Mouse (Mus musculus): Measurements from ENCODE around the gene Glis2. TPM values are rescaled to one million over a fixed set of nuclear protein-coding genes. Genes with fewer than 3 reads are reported as not detected.

Glis2 gene
- polyA plus RNA-seq, 1 experiment from 2014 or later: 26.3 TPM

- H3K4me3 ChIP-seq (replicated peaks): no peak overlapping the region
- no peak overlapping the region for H3K27ac ChIP-seq
- peaks cover 3% of the 10 kb centered on the region; the same call in 1 of the 2 replicates for H3K27me3 ChIP-seq
- 86% methylated on average over 4 of the region's 4 CpGs for WGBS
- no peak for ATAC-seq
- peaks cover 26% of the 10 kb centered on the region for H3K36me3 ChIP-seq
- no peak overlapping the region for H3K4me2 ChIP-seq (replicated peaks)
- peaks cover 34% of the 10 kb centered on the region for H3K4me1 ChIP-seq (replicated peaks)
- no peak overlapping the region for H3K9ac ChIP-seq (replicated peaks)
- no peaks in the 10 kb centered on the region for H3K9me3 ChIP-seq
These were observed 51.4 kb downstream of the Glis2 start for GRCm38 (mm10) chr16:4645867-4646266.

GRCm38 (mm10) chr16:4646831-4647230 is 52.3 kb downstream of the Glis2 start:
- Histone ChIP-seq H3K9me3 (no peaks in the 10 kb centered on the region), H3K9ac (replicated peaks) (no peak overlapping the region), H3K27ac (no peak overlapping the region), H3K4me1 (replicated peaks) (peaks cover 29% of the 10 kb centered on the region), H3K36me3 (peaks cover 32% of the 10 kb centered on the region), H3K4me3 (replicated peaks) (no peak overlapping the region), H3K27me3 (no peaks in the 10 kb centered on the region), H3K4me2 (replicated peaks) (no peak overlapping the region)
- ATAC-seq: no peak
- 86% methylated on average over 4 of the region's 4 CpGs for WGBS

- Histone ChIP-seq H3K4me3 (replicated peaks) (no peak overlapping the region), H3K27ac (no peak overlapping the region), H3K27me3 (no peaks in the 10 kb centered on the region), H3K9ac (replicated peaks) (no peak overlapping the region), H3K4me2 (replicated peaks) (no peak overlapping the region), H3K36me3 (peaks cover 41% of the 10 kb centered on the region), H3K9me3 (no peaks in the 10 kb centered on the region), H3K4me1 (replicated peaks) (peaks cover 20% of the 10 kb centered on the region)
- WGBS: 82% methylated on average over 13 of the region's 13 CpGs
- ATAC-seq: no peak
These were observed 53.2 kb downstream of the Glis2 start for GRCm38 (mm10) chr16:4647651-4648141.

- Histone ChIP-seq H3K27me3 (no peaks in the 10 kb centered on the region), H3K9me3 (no peaks in the 10 kb centered on the region), H3K4me1 (replicated peaks) (peaks cover 12% of the 10 kb centered on the region), H3K4me3 (replicated peaks) (no peak overlapping the region), H3K27ac (no peak overlapping the region), H3K36me3 (peaks cover 48% of the 10 kb centered on the region), H3K9ac (replicated peaks) (no peak overlapping the region), H3K4me2 (replicated peaks) (no peak overlapping the region)
- 80% methylated on average over 28 of the region's 28 CpGs for WGBS
- no peak for ATAC-seq
These were observed 54.0 kb downstream of the Glis2 start for GRCm38 (mm10) chr16:4648416-4649023.

- no peak overlapping the region for H3K27ac ChIP-seq
- H3K27me3 ChIP-seq: no peaks in the 10 kb centered on the region
- H3K4me2 ChIP-seq (replicated peaks): no peak overlapping the region
- H3K4me3 ChIP-seq (replicated peaks): no peak overlapping the region
- 89% methylated on average over 5 of the region's 5 CpGs for WGBS
- ATAC-seq: no peak
- H3K4me1 ChIP-seq (replicated peaks): peaks cover 5% of the 10 kb centered on the region
- no peak overlapping the region for H3K9ac ChIP-seq (replicated peaks)
- H3K36me3 ChIP-seq: peaks cover 43% of the 10 kb centered on the region
- no peaks in the 10 kb centered on the region for H3K9me3 ChIP-seq
These were observed 54.7 kb downstream of the Glis2 start for GRCm38 (mm10) chr16:4649211-4649610.

GRCm38 (mm10) chr16:4649692-4650091 is 55.2 kb downstream of the Glis2 start:
- Histone ChIP-seq H3K27ac (no peak overlapping the region), H3K4me3 (replicated peaks) (no peak overlapping the region), H3K27me3 (no peaks in the 10 kb centered on the region), H3K9ac (replicated peaks) (no peak overlapping the region), H3K9me3 (no peaks in the 10 kb centered on the region), H3K4me1 (replicated peaks) (peaks cover under 1% of the 10 kb centered on the region; the same call in 1 of the 2 replicates), H3K4me2 (replicated peaks) (no peak overlapping the region), H3K36me3 (peaks cover 45% of the 10 kb centered on the region)
- ATAC-seq: no peak
- 90% methylated on average over 11 of the region's 11 CpGs for WGBS

GRCm38 (mm10) chr16:4650161-4650560 is 55.6 kb downstream of the Glis2 start:
- Histone ChIP-seq H3K36me3 (peaks cover 50% of the 10 kb centered on the region), H3K9me3 (no peaks in the 10 kb centered on the region), H3K4me3 (replicated peaks) (no peak overlapping the region), H3K9ac (replicated peaks) (no peak overlapping the region), H3K4me1 (replicated peaks) (peaks cover 5% of the 10 kb centered on the region), H3K4me2 (replicated peaks) (no peak overlapping the region), H3K27me3 (no peaks in the 10 kb centered on the region), H3K27ac (no peak overlapping the region)
- ATAC-seq: no peak
- WGBS: 94% methylated on average over 3 of the region's 3 CpGs

GRCm38 (mm10) chr16:4651081-4651480 is 56.6 kb downstream of the Glis2 start:
- H3K4me2 ChIP-seq (replicated peaks): no peak overlapping the region
- no peak overlapping the region for H3K4me3 ChIP-seq (replicated peaks)
- H3K27me3 ChIP-seq: no peaks in the 10 kb centered on the region
- H3K4me1 ChIP-seq (replicated peaks): peaks cover 15% of the 10 kb centered on the region
- no peak overlapping the region for H3K9ac ChIP-seq (replicated peaks)
- H3K9me3 ChIP-seq: no peaks in the 10 kb centered on the region
- WGBS: 88% methylated on average over 1 of the region's 1 CpGs
- H3K27ac ChIP-seq: no peak overlapping the region
- ATAC-seq: no peak
- peaks cover 53% of the 10 kb centered on the region for H3K36me3 ChIP-seq

GRCm38 (mm10) chr16:4651624-4652023 is 57.1 kb downstream of the Glis2 start:
- Histone ChIP-seq H3K4me3 (replicated peaks) (no peak overlapping the region), H3K36me3 (peaks cover 53% of the 10 kb centered on the region), H3K4me2 (replicated peaks) (no peak overlapping the region), H3K9me3 (no peaks in the 10 kb centered on the region), H3K9ac (replicated peaks) (no peak overlapping the region; the same call in 1 of the 2 replicates), H3K4me1 (replicated peaks) (peaks cover 20% of the 10 kb centered on the region), H3K27ac (no peak overlapping the region), H3K27me3 (no peaks in the 10 kb centered on the region)
- WGBS: 75% methylated on average over 7 of the region's 7 CpGs
- ATAC-seq: no peak

GRCm38 (mm10) chr16:4652707-4653416 is 58.3 kb downstream of the Glis2 start:
- Histone ChIP-seq H3K4me3 (replicated peaks) (no peak overlapping the region), H3K9ac (replicated peaks) (no peak overlapping the region), H3K27ac (no peak overlapping the region), H3K9me3 (no peaks in the 10 kb centered on the region), H3K4me2 (replicated peaks) (no peak overlapping the region), H3K4me1 (replicated peaks) (peaks cover 22% of the 10 kb centered on the region), H3K27me3 (no peaks in the 10 kb centered on the region), H3K36me3 (peaks cover 53% of the 10 kb centered on the region)
- ATAC-seq: no peak
- WGBS: 80% methylated on average over 4 of the region's 4 CpGs

GRCm38 (mm10) chr16:4654706-4655105 is 60.2 kb downstream of the Glis2 start:
- Histone ChIP-seq H3K9ac (replicated peaks) (no peak overlapping the region), H3K36me3 (peaks cover 39% of the 10 kb centered on the region), H3K4me2 (replicated peaks) (no peak overlapping the region), H3K4me3 (replicated peaks) (no peak overlapping the region), H3K9me3 (no peaks in the 10 kb centered on the region), H3K4me1 (replicated peaks) (peaks cover 32% of the 10 kb centered on the region), H3K27me3 (no peaks in the 10 kb centered on the region), H3K27ac (no peak overlapping the region)
- ATAC-seq: no peak
- 86% methylated on average over 10 of the region's 10 CpGs for WGBS

GRCm38 (mm10) chr16:4655251-4655734 is 60.8 kb downstream of the Glis2 start:
- Histone ChIP-seq H3K27ac (peak overlapping the region; percentile 64), H3K4me2 (replicated peaks) (no peak overlapping the region), H3K27me3 (no peaks in the 10 kb centered on the region), H3K9ac (replicated peaks) (0 out of 2 replicates have a peak overlapping the region, but pooled peaks have one; percentile 8), H3K4me3 (replicated peaks) (no peak overlapping the region), H3K4me1 (replicated peaks) (peaks cover 32% of the 10 kb centered on the region), H3K9me3 (no peaks in the 10 kb centered on the region), H3K36me3 (peaks cover 33% of the 10 kb centered on the region)
- WGBS: 66% methylated on average over 4 of the region's 4 CpGs
- ATAC-seq: peak; percentile 13; the same call in 1 of the 2 replicates
